Mouse (Mus musculus) small intestine, adult 2 months (tissue): ENCODE measurements around the gene Nepn.

Source experiments
- CTCF ChIP-seq: fragments of 200-500 bp; IDR thresholded peaks from 2 replicates; pipeline ENCODE4 v1.5.1; 2012; ENCODE audit warnings: low read depth, mild to moderate bottlenecking, control low read depth, inconsistent platforms, low read length, moderate library complexity, mixed read lengths; ENCODE audit not compliant: insufficient replicate concordance, insufficient read length; ENCODE audit errors: extremely low read depth
- POLR2A ChIP-seq: fragments of 200-500 bp; IDR thresholded peaks from 2 replicates; pipeline ENCODE4 v1.6.1; 2012; ENCODE audit warnings: low read depth, mild to moderate bottlenecking, control low read depth, inconsistent platforms, low read length, moderate library complexity

DNA sequence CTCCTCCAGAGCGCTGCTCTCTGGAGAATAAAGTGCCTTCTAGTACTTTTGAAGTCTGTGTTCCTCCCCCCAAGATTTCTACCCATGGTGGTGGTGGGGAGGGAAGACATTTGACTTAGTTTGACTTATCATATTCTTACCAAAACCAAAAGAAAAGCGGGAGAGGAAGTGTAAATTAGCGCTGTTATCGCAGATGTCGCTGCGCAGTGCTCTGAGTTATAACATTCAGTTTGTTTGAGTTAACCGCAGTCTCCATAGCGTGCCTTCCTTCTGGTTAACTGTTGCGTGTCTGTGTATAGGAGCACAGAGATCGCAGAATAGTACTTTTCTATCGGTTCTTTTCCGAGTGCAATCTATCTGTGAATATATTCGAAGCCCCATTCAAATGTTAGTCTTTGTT, 16.4 kb downstream of the Nepn start:
- TF ChIP-seq CTCF (no peak), POLR2A (no peak)
